Mouse (Mus musculus) heart, postnatal 0 days (tissue): Measurements from ENCODE around the gene Wipf2. TPM values are rescaled to one million over a fixed set of nuclear protein-coding genes. Genes with fewer than 3 reads are reported as not detected.

Source experiments
- ATAC-seq: fragments of 200-750 bp; cut with Nextera tagmentation; 2 replicates; pipeline ENCODE4 v1.8.0; 2017; ENCODE audit warnings: low read depth, moderate number of reproducible peaks, moderate library complexity; ENCODE audit not compliant: insufficient read depth
- DNase-seq: peaks from one replicate; pipeline ENCODE4 v3.0.0-alpha.2; 2016; ENCODE audit warnings: low spot score
- H3K27ac ChIP-seq: fragments of 300-500 bp; sonication (generic); 2 replicates; pipeline ENCODE4 v1.5.1; 2014; ENCODE audit warnings: low read depth, mild to moderate bottlenecking
- H3K27me3 ChIP-seq: fragments of 300-500 bp; sonication (generic); 2 replicates; pipeline ENCODE4 v1.6.1; 2014; ENCODE audit warnings: low read length, mixed read lengths; ENCODE audit not compliant: control insufficient read depth, insufficient read depth
- H3K36me3 ChIP-seq: fragments of 300-500 bp; sonication (generic); replicated peaks from 2 replicates; pipeline ENCODE4 v1.6.1; 2014; ENCODE audit warnings: low read length, mixed read lengths; ENCODE audit not compliant: control insufficient read depth, insufficient read depth
- H3K4me1 ChIP-seq: fragments of 300-500 bp; sonication (generic); 2 replicates; pipeline ENCODE4 v1.6.1; 2014; ENCODE audit warnings: antibody characterized with exemption; ENCODE audit not compliant: control insufficient read depth, insufficient read depth
- H3K4me2 ChIP-seq: fragments of 300-500 bp; sonication (generic); 2 replicates; pipeline ENCODE4 v1.6.1; 2014; ENCODE audit warnings: low read depth, mild to moderate bottlenecking, low read length, moderate library complexity
- H3K4me3 ChIP-seq: fragments of 300-500 bp; sonication (generic); 2 replicates; pipeline ENCODE4 v1.5.1; 2014; ENCODE audit warnings: low read depth, low read length
- H3K9ac ChIP-seq: fragments of 300-500 bp; sonication (generic); replicated peaks from 2 replicates; pipeline ENCODE4 v1.6.1; 2014; ENCODE audit warnings: low read depth, low read length, mixed read lengths
- H3K9me3 ChIP-seq: fragments of 300-500 bp; sonication (generic); replicated peaks from 2 replicates; pipeline ENCODE4 v1.6.1; 2016; ENCODE audit warnings: low read length; ENCODE audit not compliant: control insufficient read depth
- CTCF ChIP-seq: IDR thresholded peaks from 2 replicates; pipeline ENCODE4 v1.5.1; 2016; ENCODE audit warnings: antibody characterized with exemption, control low read depth, low read depth
- EP300 ChIP-seq: IDR thresholded peaks from 2 replicates; pipeline ENCODE4 v1.6.1; 2016; ENCODE audit warnings: antibody characterized with exemption, low read depth
- WGBS: fragments of 180-500 bp; shearing (Covaris S2); extraction: QIAGEN DNeasy Blood & Tissue Kit; methylation state at CpG from one replicate; pipeline ENCODE4 v1.1.7; 2014; 5-methylcytosine and 5-hydroxymethylcytosine counted together
- polyA plus RNA-seq: library from polyadenylated mRNA; unstranded; fragments of >200 nt; fragmentation: Nextera tagmentation; extraction: Ambion mirVana; gene quantifications from 2 replicates; pipeline ENCODE4 v1.2.1, GENCODE M21; 2015
- total RNA-seq: library from RNA; depleted of rRNA; stranded (reverse); fragments of >200 nt; gene quantifications from 2 replicates; pipeline ENCODE4 v1.2.3, GENCODE M21; 2014; ENCODE audit warnings: low replicate concordance

The Wipf2 gene
- total and polyA plus RNA-seq, 2 experiments from 2014 or later, result 1.8 to 6.2 TPM

DNA sequence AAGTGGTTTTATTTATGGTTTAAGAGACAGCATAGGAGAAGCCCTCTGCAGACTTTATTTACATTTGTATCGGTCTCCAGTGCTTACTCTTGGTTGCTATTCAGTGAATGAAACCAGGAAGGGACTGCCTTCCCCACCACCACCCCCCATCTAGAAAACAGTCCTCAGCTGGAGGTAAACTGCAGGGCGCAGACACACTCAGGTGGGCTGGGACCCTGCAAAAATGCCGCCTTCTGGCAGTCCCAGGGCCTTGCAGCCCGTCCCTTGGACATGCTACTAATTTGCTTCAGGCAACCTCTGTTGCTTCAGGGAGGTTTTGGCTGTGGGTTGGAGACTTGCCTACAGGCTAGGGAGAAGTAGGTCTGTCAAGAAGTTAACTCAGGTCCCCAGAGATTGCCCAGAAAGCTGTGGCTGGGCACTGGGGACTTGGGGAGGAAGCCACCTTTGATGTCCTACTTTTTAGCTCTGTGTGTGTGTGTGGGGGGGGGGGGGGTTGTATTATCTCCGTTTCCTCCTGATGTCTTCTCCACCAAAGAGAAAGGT is 61.3 kb downstream of the Wipf2 start:
- WGBS, result 70% methylated on average over 5 of the region's 5 CpGs
- no peak for TF ChIP-seq EP300
- no peak for TF ChIP-seq CTCF
- no peak overlapping the region for H3K4me2 ChIP-seq
- H3K4me3 ChIP-seq, result no peak overlapping the region
- no peaks in the 10 kb centered on the region for H3K27me3 ChIP-seq
- H3K27ac ChIP-seq, result no peak overlapping the region
- peaks cover 9% of the 10 kb centered on the region; the same call in 1 of the 2 replicates for H3K36me3 ChIP-seq
- no peaks in the 10 kb centered on the region for H3K9me3 ChIP-seq
- H3K9ac ChIP-seq, result no peak overlapping the region
- no peak for DNase-seq
- peaks cover 49% of the 10 kb centered on the region for H3K4me1 ChIP-seq
- ATAC-seq, result no peak

DNA sequence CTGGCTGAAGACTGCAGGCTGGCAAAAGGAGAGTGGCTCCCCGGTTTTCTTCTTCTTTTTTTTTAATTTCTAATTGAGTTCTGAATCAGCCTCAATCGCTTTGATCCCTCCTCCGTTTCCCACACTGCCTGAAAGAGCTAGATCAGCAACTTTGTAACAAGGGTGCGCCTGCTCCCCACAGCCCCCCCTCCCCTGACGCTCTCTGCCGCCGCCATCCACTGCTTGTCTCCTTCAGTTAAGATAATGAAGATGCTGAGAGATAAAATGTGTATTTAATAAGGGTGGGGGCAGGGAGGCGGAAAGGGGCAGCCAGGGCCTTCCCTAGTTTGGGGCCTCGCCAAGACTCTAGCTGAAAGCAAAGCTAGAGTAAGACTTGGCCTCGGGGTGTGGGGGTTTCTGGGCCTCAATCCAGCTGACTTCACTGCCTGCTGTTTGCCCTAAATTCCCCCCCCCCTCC is 61.9 kb downstream of the Wipf2 start:
- no peak for ATAC-seq
- Histone ChIP-seq H3K27me3 (no peaks in the 10 kb centered on the region), H3K9me3 (no peaks in the 10 kb centered on the region), H3K4me3 (no peak overlapping the region), H3K9ac (no peak overlapping the region), H3K27ac (peak overlapping the region; percentile 28; the same call in 1 of the 2 replicates), H3K4me2 (no peak overlapping the region), H3K36me3 (peaks cover 6% of the 10 kb centered on the region; the same call in 1 of the 2 replicates), H3K4me1 (peaks cover 55% of the 10 kb centered on the region)
- WGBS, result 28% methylated on average over 10 of the region's 10 CpGs
- no peak for TF ChIP-seq EP300
- TF ChIP-seq CTCF, result no peak
- peak; percentile 13 for DNase-seq

DNA sequence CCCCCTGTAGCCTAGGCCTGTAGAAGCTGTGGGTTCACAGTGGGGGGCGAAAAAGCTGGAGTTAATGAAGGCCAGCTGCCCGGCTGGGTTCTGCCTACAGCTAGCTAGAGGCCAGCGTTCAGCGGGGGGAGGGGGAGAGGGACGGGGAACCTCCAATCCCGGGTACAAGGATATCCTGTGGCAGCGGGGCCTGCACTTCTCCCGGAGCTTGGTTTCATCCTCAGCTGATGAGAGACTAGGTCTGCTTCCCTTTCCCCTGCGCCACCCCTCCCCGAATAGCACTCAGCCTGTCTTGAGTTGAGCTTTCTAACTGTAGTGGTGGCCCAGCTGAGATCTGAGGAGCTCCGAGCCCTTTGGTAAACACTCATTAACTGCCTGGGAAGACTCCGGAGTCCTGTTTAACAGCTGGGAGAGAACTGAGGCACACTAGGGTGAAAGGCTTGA is 62.5 kb downstream of the Wipf2 start:
- Histone ChIP-seq H3K4me3 (no peak overlapping the region), H3K27me3 (no peaks in the 10 kb centered on the region), H3K4me1 (peaks cover 61% of the 10 kb centered on the region), H3K4me2 (no peak overlapping the region), H3K9ac (no peak overlapping the region), H3K27ac (peak overlapping the region; percentile 28), H3K9me3 (no peaks in the 10 kb centered on the region), H3K36me3 (peaks cover 2% of the 10 kb centered on the region; the same call in 1 of the 2 replicates)
- ATAC-seq, result no peak
- 18% methylated on average over 12 of the region's 12 CpGs for WGBS
- TF ChIP-seq EP300 (no peak), CTCF (no peak)
- peak; percentile 17 for DNase-seq

DNA sequence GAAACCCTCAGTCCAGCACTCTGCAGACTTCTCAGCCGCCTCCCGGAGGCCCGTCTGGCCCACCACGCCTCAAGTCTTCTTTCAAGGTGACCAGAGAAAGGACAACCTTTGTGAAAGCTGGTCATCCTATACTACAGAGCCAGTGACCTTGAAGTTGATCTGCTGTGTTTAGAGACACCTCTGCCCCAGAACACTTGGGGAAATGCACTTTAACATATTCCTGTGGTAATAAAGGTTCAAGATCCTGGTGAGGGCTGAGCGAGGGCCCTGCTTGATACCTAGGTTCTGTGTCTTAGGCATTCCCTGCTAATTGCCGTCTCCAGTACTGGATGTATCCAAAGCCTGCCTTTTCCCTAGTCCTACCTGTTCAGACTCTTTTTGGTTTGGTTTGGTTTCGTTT is 63.1 kb downstream of the Wipf2 start:
- Histone ChIP-seq H3K36me3 (no peaks in the 10 kb centered on the region), H3K4me3 (no peak overlapping the region), H3K4me2 (no peak overlapping the region), H3K9me3 (no peaks in the 10 kb centered on the region), H3K4me1 (peaks cover 67% of the 10 kb centered on the region), H3K27me3 (no peaks in the 10 kb centered on the region), H3K9ac (no peak overlapping the region), H3K27ac (peak overlapping the region; percentile 28; the same call in 1 of the 2 replicates)
- ATAC-seq (no peak), DNase-seq (no peak)
- TF ChIP-seq CTCF (no peak), EP300 (no peak)
- 69% methylated on average over 7 of the region's 7 CpGs for WGBS

DNA sequence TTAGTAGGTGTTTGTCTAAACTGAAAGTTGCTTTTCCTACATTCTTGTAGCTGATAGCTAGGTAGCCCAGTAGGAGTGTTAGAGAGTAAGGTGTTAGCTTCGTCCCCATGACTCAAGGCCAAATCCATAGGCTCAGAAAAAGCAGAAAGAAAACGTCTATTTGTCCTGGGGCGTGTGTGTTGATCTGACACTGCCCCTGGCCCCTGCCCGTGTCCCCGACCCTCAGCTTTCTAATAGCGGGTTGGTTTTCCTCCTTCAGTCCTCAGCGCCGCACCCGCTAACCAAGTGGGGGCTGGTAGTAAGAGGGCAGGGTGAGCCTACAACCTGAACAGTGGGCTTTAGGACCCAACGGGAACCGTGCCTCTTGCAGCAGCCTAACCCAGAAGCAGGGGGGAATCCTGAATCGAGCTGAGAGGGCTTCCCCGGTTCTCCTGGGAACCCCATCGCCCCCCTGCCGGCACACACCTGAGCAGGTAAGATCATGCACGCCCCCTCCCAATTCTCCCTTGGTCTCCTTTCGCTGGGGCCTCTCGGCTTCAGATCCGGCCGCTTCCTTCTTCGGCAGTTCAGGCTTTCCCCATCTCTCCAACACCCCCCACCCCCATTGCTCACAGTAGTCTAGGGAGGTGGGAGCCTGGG is 64.1 kb downstream of the Wipf2 start, which contains the start of gene Rara:
TSS of gene Rara (plus strand) at position 381 of the 639 bp plus-strand sequence.
- DNase-seq (peak; percentile 32), ATAC-seq (no peak)
- H3K9me3 ChIP-seq, result no peaks in the 10 kb centered on the region
- peak within 1 kb of the TSS; percentile 80 for H3K9ac ChIP-seq
- H3K27ac ChIP-seq, result peak within 1 kb of the TSS; percentile 95
- 11% methylated on average over 21 of the region's 21 CpGs for WGBS
- H3K36me3 ChIP-seq, result no peaks in the 10 kb centered on the region
- H3K27me3 ChIP-seq, result no peaks in the 10 kb centered on the region
- H3K4me3 ChIP-seq, result peak within 1 kb of the TSS; percentile 74
- peak within 1 kb of the TSS; percentile 81 for H3K4me2 ChIP-seq
- no peak for TF ChIP-seq EP300
- peaks cover 78% of the 10 kb centered on the region for H3K4me1 ChIP-seq
